1 mouse cellular context compared by ENCODE assay signal in genomic region chr9:44114453-44114852, GRCm38 (mm10).
TF ChIP-seq lines count a peak whose summit lies in the region.

No protein-coding gene starts in this region.

TF ChIP-seq in CH12.LX, 34 proteins besides CTCF, POLR2A, EP300 and RAD21:
- TF ChIP-seq ZNF384 (IDR thresholded peaks at IDR 0.05; ENCODE audit: low read depth, low read length) = no peak
- no peak for TF ChIP-seq SMC3 (IDR thresholded peaks at IDR 0.05; ENCODE audit: low read depth, low read length)
- no peak for TF ChIP-seq NRF1 (IDR thresholded peaks at IDR 0.05; ENCODE audit: low read depth, low read length)
- TF ChIP-seq MAFK (IDR thresholded peaks at IDR 0.05; ENCODE audit: insufficient replicate concordance, low read length) = no peak
- TF ChIP-seq MAX (IDR thresholded peaks at IDR 0.05; ENCODE audit: low read length) = no peak
- no peak for TF ChIP-seq USF1 (IDR thresholded peaks at IDR 0.05; ENCODE audit: low read depth, low read length)
- no peak for TF ChIP-seq BHLHE40 (IDR thresholded peaks at IDR 0.05; ENCODE audit: low read depth, low read length)
- TF ChIP-seq ELF1 (IDR thresholded peaks at IDR 0.05; ENCODE audit: low read depth, low read length) = no peak
- no peak for TF ChIP-seq MYC (IDR thresholded peaks at IDR 0.05; ENCODE audit: low read depth, low read length)
- no peak for TF ChIP-seq HCFC1 (IDR thresholded peaks at IDR 0.05; ENCODE audit: low read depth, low read length)
- TF ChIP-seq ETS1 (conservative IDR thresholded peaks at IDR 0.05; ENCODE audit: low read depth, low read length) = no peak
- no peak for TF ChIP-seq NELFE (IDR thresholded peaks at IDR 0.05; ENCODE audit: low read depth, low read length)
- TF ChIP-seq USF2 (conservative IDR thresholded peaks at IDR 0.05; ENCODE audit: low read depth, low read length) = no peak
- TF ChIP-seq CHD1 (IDR thresholded peaks at IDR 0.05; ENCODE audit: low read depth, low read length) = no peak
- TF ChIP-seq CHD2 (IDR thresholded peaks at IDR 0.05; ENCODE audit: low read length) = no peak
- no peak for TF ChIP-seq SIN3A (IDR thresholded peaks at IDR 0.05; ENCODE audit: low read length)
- TF ChIP-seq MAZ (IDR thresholded peaks at IDR 0.05; ENCODE audit: low read depth, low read length) = no peak
- no peak for TF ChIP-seq GABPA (IDR thresholded peaks at IDR 0.05; ENCODE audit: insufficient replicate concordance, low read depth, low read length)
- TF ChIP-seq PAX5 (IDR thresholded peaks at IDR 0.05; ENCODE audit: low read length) = no peak
